Mouse (Mus musculus) CH12F3 (cell line): Measurements from ENCODE around the gene Prpsap2.
"Not testable (repeated sequence)": the region's sequence is repeated elsewhere in the genome, so short reads cannot be mapped to it uniquely, and the experiment has no call there.

Source experiments
- in situ Hi-C: fragments of 300-500 bp; cut with MboI; formaldehyde crosslinking; loops from 2 replicates; pipeline ENCODE4 v1.14.3; 2020; ENCODE audit warnings: low sequenced_read_pairs

The Prpsap2 gene

DNA sequence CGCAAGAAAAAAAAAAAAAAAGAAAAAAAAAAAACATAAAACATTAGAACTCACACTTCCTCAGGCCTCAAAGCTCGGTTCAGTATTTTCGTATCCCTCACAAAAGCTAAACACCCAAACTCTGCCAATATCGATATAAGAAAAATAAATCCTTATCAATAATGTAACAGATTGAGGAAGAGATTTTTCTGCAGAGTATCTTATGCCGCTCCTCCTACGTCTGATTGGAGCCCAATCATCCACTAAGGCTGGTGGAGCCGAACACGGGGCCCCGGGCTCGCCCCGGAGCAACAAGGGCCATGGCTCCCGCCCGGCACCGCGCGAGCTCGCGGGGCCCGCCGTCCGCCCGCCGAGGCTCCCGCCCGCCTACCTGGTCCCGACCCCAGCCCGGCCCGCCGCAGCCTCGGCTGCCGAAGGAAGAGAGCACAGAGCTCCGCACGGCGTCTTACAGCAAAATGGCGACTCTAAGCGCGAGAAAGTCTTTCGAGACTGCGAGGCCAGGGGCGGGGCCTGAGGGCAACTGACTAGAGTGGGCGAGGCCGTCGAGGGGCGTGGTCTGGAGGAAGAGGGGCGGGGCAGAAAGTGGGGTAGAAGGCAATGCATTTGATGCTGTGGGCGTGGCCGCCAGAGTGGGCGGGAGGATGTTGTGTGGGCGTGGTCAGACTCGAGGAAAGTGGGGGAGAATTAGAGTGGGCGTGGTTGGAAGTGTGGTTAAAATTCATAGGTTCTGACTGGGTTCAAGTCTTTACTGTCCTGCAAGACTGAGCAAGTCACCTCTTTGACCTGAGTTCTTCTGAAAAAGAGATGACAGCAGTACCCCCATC is at the start of gene Prpsap2:
Prpsap2 (minus strand) TSS at position 505 of the 824 bp plus-strand sequence.
- in situ Hi-C loops: no loop called here

DNA sequence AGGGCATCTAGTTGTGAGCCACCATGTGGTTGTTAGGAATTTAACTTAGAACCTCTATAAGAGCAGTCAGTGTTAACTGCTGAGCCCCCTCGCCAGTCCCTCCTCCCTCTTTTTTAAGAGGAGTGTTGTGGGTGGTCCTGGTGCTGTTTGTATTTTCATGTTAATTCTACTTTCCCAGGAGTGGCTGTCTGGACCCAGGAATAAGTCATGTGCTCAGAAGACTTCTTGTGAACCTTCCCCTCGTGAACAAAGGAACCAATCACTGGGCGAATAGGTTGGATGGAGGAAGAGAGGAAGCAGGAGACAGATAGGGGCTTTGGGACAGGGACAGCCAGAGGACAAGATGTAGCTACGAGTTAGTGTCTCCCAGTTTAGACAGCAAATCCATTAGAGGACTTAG is 47.9 kb upstream of the Prpsap2 start:
- in situ Hi-C loops: no loop called here

DNA sequence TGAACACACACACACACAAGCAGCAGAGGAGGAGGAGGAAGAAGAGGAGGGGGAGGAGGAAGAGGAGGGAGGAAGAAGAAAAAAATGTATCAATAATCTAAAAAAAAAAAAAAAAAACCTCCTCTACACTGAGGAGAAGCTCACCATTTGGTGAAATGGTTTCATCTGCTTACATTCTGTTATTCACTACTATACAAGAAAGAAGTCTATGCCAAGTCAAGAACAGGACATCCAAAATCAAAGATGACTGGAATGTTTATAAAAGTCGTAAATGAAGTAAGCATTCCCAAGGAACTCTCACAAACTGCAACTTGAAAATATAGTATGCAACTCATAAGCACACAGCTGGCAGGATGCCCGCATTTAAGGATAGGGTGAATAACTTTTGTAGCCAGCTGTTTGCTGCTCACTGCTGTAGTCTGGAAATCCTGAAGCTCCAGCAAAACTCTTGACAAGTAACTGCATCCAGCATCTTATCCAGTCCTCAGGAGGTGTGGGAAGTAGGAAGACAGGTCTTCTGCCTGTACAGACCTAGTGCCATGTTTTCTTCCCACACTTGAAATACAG is 46.7 kb upstream of the Prpsap2 start:
- in situ Hi-C loops: no loop called here

DNA sequence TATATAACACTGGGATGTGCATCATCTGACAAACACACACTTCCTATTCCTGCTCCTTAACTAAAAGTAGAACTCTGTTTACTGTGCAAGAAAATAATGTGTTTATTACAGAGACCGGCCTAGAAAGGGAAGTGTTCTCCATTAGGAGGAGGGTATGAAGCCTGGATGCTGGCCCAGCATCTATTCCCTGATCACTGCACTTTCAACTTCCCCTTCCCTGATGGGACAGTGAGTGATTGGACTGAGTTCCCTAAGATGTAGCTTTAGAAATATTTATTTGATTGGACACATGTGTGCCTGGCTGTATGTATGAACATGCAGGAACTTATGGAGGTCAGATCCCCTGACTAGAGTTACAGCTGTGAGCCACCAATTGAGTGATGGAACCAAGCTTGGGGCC is 31.6 kb upstream of the Prpsap2 start:
- in situ Hi-C loops: no loop called here

DNA sequence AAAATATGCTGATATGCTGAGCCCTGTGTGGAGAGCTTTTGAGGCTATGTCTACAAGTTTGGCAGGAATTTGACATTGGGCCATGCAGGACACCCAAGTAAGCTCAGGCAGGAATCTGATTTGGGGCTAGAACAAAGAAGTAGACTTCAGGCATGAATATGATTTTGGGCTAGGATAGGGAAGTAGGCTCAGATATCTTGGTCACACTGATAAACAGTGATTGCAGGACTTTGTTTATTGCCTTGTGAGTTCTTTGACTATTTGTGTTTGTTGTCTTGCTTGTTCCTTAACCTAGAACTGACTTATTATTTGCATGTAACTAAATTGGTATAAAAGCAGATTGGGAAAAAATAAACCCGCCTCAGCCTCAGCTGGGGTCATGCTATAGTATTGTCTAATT is 26.7 kb upstream of the Prpsap2 start:
- in situ Hi-C loops: no loop called here

DNA sequence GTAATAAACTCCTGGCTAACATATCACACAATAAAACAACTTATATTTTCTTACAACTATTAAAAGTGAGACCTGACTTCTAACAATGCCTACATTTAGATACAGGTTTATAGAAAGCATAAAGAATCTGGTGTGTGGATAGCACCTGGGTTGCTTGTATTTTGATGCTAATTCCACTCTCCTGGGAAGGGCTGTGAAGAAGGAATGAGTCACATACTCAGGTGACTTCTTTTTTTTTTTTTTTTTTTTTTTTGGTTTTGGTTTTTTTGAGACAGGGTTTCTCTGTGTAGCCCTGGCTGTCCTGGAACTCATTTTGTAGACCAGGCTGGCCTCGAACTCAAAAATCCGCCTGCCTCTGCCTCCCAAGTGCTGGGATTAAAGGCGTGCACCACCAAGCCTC is 20.6 kb upstream of the Prpsap2 start:
- in situ Hi-C loops: not testable (repeated sequence)

DNA sequence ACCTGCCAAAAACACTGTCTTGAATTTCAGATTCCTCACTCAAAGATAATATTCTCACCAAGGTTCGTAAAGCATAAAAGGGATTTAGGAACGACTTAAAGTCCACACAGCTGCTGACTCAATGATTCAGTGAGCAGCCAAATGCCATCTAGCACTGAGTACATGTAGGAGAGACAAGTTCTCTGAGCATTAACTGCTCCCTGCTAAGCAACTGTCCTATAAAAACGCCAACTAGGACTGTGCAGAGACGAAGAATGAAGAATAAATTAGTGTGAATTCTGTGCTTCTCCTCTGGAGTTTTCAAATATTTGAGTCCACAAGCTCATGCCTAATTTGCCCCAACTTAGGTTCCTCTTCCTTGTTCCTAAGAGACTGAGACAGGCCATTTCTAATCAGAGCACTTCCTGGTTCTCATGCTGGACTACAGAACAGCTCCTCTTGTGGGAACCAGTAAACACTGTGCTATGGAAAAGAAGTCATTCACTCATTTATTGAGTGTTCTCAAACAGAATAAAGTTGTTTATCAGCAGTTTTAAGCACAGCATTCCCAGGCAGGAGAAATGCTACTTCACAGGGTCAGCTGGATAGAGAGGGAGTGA is 12.8 kb upstream of the Prpsap2 start:
- in situ Hi-C loops: no loop called here

DNA sequence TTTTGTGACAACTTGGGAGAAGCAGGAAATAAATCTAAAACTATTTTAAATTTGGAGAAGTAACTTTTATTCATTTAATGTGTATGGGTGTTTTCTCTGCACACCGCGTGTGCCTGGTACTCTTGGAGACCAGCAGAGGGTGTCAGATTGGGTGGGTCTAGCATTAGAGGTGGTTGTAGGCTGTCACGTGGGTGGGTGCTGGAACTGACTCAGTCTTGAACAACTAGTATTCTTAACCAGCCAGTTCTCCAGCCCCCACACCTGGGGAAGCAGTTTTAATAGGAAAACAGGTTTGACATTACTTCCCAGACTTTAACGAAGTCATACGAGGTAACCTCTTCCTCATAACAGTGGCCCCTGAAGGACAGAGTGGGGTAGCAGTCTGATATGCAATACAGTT is 1.4 kb downstream of the Prpsap2 start:
- in situ Hi-C loops: no loop called here

DNA sequence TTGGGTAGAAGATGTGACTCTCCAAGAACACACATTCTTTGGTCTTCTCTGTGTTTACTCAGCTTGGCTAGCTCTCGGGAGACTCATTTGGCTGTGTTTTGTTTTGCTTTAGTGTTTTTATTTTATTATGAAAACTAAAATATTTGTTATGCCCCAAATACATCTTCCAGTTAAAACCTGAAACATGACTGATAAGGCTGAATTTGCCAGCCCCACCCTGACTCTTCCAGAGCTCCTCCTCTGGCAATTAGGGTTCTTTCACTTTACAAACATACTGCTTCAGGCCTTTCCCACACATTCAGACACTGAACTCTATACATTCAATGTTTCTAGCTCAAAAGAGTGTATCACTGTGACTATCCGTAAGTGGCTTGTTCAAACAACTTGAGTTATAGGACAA is 4.7 kb downstream of the Prpsap2 start:
- in situ Hi-C loops: no loop called here

DNA sequence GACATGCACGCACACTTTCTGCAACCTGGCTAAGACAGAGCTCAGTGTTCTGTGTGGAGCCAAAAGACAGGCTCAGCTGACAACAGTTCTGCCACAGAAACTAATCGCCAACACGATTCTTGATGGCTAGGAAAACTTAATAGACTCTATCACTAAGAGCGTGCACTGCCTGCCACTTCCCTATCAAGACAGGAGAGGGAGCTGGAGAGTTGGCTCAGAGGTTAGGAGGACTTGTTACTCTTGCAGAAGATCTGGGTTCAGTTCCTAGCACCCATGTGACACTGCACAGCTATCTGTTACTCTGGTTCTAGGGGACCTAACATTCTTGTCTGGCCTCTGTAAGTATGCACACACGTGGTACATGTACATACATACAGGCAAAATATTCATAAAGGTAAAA is 10.3 kb downstream of the Prpsap2 start:
- in situ Hi-C loops: no loop called here

DNA sequence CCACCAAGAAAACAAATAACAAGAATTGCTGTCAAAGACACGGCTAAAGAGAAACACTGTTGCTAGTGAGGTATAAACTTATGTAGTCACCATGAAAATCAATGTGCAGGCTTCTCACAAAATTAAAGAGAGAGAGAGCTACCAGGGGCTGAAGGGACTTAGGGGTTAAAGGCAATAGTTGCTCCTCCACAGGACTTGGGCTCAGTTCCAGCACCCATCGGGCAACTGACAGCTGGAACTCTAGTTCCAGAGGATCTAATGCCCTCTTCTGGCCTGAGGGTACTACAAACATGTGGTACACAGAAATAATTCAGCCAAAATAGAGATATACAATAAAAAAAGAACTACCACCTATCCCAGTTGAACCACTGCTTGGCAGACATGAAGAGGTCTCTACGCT is 14.7 kb downstream of the Prpsap2 start:
- in situ Hi-C loops: no loop called here

DNA sequence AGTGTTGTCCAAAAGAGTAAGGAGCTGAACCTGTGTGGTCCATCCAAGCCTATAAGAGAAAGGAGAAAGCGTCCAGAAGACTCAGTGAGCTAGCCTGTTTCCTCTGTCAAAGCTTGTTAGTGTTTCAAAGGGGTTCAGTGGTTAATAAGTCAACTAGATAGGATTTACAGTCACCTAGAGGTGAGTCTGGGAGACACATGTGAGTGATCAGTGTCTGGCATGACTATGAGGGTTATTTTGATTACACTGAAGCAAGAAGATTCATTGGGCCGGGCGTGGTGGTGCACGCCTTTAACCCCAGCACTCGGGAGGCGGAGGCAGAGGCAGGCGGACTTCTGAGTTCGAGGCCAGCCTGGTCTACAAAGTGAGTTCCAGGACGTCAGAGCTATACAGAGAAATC is 16.1 kb downstream of the Prpsap2 start:
- in situ Hi-C loops: no loop called here

DNA sequence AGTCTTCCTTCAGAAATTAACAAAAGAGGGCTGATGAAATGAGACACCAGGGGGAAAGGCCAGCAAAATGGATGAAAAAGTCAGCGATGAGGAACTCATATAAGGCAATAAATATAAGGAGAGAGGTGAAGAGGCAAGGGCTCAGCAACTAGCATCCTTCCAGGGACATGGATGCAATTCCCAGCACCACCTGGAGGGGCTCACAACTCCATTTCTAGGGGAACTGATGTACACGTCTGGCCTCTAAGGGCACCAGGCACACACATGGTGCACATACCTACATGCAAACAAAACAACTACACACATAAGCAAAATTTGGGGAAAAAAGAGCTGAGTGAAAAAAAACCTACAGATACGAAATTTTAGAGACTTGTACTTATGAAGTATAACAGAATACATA is 17.4 kb downstream of the Prpsap2 start:
- in situ Hi-C loops: no loop called here

DNA sequence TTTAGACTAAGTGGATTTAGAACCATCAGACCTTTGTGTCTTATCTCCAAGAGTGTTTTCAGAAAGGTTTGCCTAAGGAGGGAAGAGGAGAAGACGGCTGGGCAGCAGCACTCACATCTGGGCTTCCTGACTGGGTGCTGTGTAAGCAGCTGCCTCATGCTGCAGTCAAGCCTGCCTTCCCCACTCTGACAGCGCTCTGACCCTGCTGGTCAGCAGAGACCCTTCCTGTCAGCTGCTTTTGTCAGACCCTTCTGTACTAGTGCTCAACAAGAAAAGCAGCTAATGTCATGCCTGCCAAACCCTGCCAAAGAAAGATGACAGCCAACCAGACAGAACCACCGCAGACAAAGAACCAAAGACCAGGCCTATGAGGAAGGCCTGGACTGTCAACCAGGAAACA is 18.1 kb downstream of the Prpsap2 start:
- in situ Hi-C loops: no loop called here

DNA sequence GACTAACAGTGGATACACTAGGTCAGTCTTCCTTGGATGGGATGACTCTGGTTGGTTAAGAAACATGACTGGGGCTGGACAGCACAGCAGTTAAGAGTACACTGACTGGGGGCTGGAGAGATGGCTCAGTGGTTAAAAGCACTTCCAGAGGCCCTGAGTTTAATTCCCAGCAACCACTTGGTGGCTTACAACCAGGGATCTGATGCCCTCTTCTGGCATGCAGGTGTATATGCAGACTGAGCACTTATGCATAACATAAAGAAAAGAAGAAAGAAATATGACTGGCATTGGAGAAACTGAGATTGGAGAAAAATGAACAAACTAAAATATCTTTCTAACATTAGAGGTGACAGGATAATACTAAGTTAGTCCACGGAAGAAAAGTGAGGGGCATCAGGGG is 21.4 kb downstream of the Prpsap2 start:
- in situ Hi-C loops: no loop called here

DNA sequence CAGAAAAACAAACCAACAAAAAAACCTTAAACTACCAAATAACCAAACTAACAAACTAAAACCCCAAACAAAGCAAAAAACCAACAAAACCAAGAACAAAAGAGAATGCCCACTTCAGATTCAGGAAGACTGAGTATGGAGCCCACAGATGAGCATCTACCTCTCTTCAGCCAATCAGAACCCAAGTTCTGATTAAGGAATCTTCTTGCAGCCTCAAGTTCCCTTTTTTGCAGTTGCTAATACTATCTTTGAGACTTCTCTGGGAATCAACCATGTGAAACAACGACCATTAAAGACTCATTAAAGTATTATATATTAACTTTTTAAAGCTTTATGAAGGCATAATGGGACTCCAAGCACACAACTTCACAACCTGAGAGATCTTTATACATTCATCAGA is 24.6 kb downstream of the Prpsap2 start:
- in situ Hi-C loops: no loop called here

DNA sequence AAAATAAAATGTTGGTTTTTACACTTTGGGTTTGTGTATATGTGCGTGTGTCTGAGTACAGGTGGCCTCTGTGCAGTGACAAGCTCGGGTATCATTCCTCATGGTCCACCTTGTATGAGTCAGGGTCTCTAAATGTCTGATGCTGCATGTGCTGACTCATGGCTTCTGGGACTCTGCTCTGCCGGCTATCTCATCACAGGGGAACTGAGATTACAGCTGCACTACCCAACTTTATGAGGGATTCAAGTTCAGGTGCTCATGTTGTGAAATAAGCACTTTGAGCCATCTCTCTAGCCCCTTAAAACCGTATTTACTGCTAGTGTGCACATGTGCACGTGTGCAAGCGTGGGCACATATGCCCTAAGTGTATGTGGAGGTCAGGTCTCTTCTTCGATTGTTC is 29.2 kb downstream of the Prpsap2 start:
- in situ Hi-C loops: no loop called here

DNA sequence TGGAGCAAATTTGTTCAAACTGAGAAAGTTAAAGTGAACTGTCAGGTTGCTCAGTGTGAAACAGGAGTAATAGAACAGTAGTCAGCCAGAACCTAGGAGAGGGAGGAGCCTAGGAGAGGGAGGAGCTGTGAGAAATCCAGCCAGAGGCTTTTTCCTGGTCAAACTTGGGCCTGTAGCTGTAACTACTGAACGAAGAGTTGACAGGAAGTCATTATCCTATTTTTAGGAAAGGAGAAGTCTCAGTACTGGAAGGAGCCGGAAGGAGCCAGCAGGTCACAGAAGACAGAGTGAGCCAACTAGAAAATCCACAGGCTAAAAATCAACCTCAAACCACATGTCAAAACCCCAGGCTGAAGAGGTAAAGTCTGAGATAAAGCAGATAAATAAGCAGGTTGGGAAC is 33.9 kb downstream of the Prpsap2 start:
- in situ Hi-C loops: no loop called here

DNA sequence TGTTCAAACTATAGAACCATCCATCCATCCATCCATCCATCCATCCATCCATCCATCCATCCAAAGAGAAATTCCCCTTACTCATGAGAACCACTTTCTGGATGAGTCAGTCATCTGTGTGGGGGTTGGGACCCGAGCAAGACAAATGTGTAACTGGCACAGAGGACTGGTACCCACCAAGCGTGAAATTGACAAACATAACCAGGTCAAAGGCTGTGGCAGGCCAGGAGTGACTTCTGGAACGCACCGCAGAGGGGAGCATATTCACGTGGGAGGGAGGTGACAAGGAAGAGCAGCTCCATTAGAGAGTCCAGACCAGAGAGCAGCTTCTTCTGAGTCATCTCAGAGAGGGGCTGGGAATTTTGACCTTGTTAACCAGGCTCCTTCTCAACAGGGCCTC is 39.8 kb downstream of the Prpsap2 start:
- in situ Hi-C loops: no loop called here

DNA sequence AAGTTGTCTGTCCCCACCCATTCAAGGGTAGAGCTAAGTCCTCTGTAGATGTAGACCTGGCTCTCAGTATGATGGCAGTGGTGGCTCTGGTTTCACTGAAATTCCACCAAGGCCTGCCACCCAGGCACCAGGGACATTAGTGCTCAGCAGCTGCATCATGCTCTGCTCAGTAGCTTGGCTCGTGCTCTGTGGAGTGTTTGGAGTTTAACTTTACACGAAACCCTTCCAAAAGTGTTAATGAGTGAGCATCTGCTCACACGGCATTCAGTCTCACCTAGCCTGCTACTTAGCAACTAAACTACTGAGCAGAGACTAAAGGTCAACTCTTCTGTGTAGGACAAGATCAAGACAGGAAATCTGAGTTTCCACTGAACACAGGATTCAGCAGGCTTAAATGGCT is 41.3 kb downstream of the Prpsap2 start, which contains the start of gene Slc5a10:
Slc5a10 (minus strand) TSS at position 191 of the 400 bp plus-strand sequence.
- in situ Hi-C loops: no loop called here

DNA sequence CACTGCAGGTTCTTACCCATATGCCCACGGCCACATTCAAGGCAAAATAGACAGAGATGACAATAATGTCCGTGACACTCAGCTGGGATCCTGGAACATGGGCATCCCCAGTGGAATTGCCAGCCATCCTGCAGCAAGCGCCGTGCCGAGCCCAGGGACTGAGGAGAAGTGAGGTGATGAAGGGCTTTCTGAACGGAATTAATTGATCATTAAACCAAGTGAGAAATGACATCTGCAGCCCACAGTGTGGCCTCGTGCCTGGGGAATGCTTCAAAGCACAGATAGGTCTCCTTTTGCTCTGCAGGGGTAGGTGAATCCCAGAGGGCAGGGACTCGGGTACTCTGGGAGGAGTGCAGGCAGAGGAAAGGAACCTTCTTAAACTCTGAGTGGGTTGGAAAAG is 42.1 kb downstream of the Prpsap2 start:
- in situ Hi-C loops: no loop called here

DNA sequence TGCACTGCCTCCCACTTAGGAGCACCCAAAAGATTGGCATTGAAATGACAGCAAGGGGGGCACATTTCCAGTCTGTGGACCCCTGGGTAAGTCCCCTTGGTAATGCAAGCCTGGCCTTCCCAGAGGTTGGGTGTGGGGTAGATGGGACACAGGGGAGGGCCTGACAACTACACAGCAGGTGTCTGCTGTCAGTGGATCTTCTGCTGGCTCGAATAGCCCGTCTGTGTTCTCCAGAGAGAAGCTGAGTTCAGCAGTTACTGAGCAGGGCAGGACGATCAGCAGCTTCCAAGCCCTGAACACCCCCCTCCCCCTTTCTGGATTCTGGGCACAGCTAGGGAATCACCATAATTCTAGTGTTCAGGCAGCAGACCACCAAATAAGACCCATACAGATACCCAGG is 42.5 kb downstream of the Prpsap2 start:
- in situ Hi-C loops: no loop called here
